Mouse (Mus musculus) natural killer cell, adult 2 months (primary cell): Measurements from ENCODE around the gene Tekt1.

Experiments
- DNase-seq, 2 experiments: peaks; one replicate each; pipeline ENCODE4 v3.0.0; 2022; ENCODE audit warnings: low spot score in 2 of 2

Gene Tekt1

DNA sequence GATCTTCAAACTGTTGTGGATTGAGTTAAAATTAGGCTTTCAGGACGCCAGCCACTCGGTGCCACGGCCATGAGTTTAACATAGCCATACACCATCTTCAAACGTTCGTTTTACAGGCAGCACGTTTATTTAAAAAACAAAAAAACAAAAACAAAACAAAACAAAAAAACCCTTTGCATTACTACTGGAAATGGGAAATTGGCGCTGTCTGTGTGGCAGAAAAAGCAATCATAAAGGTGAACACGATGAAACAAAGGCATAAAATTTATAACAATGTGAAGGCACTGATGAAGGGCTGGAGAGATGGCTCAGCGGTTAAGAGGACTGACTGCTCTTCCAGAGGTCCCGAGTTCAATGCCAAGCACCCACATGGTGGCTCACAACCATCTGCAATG lies at the start of gene Tekt1:
Gene Tekt1 (minus strand): TSS at position 96 of the 395 bp plus-strand sequence.
- no peak for DNase-seq

DNA sequence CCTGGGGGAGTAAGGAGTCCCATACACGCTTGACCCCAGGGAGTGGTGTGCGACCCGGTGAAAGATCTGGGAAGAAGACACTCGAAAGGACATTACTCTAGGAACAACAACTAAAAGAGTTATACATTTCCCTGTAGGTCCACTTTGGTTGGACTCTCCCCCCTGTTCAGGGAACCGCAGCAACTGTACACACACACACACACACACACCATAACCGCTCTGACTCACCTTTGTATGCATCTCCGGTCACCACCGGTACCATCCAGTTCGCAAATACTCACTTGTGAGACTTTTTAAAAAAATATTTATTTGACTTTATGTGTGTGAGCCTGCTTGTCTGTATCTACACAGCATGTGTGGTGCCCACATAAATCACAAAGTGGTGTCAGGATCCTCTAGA lies 49.7 kb upstream of the Tekt1 start:
- DNase-seq = no peak

DNA sequence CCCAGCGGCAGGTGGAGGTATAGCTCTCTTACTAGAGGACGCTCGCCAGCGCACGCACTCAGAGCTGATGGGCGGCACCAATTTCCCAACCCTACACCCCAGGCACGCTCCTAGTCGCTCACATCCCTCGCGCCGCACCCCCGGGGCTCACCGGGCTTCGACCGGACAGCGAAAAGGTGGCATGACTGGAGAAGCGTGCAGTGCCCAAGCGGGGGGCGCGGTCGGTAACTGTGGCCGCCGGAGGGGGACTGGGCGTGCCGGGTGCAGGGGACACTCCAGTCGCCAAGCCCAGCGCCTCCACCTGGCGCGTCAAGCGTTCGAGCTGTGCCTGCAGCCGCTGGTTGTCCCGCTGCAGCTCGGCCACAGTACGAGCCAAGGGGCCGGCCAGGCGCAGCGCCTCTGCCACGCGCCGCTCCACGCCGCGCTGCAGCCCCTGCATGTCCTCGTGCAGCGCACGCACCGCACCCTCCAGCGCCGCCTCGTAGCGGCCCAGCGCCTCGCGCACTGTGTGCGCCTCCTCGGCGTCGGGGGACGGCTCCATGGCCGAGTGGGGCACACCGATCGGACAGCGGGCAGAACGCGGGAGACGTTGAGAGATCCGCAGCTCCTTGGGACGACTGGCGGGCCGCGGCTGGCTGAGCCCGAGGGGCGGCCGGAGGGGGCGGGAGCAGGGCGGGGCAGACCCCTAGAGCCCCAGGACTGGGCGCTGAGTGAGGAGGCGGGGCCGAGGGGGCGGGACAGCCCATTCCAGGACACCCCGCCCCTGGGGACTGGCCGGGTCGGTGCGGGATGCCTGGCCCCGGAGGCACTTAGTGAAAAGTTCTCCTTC lies 49.1 kb upstream of the Tekt1 start, which contains the start of gene Smtnl2:
Gene Smtnl2 (minus strand): TSS at position 621 of the 829 bp plus-strand sequence.
- peak in 1 of 2 experiments; percentile 22 for DNase-seq

DNA sequence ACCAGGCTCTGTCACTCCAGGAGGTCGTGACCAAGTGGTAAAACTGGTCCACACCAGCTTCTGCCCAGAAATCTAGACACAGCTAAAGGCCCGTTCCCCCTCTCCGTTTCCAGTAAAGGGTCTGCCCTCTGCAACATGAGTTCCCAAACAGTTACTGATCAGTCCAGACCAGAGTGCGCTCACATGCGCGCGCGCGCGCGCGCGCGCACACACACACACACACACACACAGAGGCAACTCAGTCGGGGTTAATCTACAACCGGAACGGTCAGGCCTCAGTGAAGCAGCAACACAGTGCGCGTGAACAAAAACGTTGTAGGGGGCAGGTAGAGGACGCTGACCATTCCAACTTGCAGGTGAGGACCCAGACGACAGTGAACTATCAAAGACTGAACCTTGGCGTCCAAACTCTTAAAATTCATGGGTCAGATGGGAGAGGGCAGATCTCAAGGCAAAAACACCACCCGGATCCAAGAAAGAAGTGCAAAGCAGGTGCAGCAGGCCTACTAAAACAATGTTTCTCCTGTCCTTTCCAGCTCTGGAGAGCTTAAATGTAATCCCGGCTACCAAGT lies 48.4 kb upstream of the Tekt1 start:
- no peak for DNase-seq

DNA sequence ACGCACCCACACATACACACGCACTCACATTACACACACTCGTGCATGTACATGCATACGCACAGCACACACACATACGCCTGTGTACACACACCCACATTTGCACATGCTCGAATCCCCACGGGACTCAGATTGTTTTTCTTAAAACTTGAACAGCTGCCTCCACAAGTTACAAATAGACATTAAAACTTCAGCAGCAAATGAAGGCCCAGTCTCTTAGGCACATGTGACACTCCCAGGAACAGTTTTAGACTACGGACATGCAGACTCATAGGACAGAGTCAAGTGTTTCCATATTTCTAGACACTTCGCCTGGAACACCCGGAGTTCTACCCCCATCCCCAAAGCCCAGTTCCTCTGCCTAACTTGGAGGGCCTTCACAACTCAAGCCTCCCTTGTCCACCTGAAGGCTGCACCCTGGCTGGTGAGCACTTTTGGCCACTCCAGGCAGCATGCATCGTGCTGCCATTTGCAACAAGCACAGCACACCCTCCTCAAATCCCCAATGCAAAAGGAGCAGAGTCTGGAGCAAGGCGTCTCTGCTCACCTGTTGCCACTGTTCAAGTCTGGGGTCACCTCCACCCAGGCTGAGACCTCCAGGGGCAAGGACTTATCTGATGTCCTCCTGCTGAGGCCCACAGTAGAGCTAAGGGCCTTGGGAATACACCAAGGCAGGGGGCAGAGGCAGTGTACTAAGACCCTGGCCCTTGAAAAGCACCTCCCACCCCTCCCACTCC lies 47.6 kb upstream of the Tekt1 start:
- no peak for DNase-seq

DNA sequence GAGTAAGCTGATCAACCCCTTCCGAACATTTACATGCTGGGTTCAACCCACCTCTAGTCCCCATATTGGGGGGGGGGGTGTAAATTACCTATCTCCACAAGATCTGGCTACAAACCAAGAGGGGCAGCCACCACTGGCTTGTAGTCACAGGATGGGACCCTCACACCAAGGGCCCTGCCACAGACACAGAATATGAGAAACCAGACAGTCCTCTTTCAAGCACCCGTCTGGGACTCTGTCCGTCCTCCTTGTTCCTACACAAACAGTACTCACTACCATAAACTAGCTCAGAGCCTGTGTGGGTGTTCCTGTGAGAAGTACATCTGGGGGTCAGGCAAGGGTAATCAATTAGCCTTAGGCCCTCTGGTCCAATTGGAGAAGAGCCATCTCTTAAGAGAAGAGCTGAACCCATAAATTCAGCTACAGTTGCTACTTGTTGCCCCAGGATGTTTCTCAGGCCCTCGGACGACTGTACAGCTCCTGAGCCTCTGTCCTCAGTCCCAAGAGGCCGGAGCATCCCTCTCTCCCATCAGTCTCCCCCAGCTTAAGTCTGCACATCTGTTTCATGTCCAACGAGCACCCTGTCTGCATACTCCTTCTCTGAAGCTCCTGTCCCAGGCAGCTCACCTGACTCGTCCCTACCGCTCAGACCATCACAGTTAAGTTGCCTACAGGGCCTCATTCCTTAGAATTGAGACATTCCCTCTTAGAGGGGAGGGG lies 46.4 kb upstream of the Tekt1 start:
- DNase-seq = no peak

DNA sequence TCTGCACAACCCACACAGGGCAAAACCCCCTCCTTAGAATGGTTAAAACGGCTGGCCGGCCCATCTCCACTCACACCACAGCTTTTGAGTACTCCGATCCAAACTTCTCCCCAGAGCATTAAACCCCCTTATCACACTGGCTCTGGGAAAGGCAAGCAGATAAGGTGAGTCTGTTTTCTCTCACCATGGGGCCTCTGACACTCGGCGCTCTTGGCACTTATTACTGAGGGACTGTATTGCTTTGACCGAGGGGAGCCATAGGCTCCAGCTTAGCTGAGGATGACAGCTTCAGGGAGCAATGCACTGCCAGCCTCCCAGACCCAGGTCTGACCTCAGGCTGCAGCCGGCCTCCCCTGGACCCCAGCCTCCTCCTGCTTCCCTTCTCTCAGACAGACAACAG lies 45.3 kb upstream of the Tekt1 start:
- DNase-seq = no peak

DNA sequence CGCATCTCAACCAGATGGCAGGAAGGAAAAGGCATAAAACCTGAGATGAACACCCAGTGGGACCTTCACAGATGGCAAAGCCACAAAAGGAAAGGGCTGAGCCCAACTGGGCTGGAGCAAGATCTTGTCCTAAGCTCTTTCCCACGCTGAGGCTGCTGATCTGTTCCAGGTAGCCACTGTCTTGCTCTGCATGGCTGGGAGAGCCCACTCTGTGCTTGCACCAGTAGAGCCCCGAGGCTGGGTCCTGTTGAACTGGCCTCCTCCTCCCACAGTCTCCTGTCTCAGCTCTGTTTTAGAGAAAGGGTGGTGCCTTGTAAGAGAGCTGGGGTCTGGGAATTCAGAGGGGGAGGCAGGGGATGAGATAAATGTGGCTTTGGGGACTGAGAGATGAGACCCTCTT lies 44.8 kb upstream of the Tekt1 start:
- DNase-seq = no peak

DNA sequence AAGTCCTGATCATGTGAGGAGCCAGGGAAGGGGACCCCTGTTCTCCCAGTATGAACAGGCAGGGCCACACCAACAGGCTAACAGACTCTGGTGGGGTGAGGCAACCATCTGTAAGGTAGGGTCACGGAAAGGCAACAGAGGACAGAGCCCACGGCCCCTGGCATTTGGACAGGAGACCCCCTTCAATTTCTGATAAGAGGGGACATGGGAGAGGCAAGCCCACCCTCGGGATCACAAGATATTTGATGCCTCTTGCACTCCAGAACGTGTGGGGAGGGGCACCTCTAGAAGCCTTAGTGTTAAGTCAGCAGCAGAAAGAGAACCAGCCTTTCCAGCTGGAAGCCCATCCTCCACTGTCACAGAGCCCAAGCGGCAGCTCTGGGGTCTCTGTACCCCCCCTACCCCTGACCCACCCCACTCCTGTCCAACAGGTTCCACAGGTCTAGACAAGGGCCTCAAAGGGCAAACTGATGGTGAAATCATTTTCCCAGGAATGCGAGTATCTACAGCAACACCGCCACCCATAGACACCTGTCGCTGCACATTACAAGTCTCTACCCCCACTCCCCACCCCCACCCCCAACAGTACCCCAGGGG lies 43.9 kb upstream of the Tekt1 start:
- DNase-seq = no peak

DNA sequence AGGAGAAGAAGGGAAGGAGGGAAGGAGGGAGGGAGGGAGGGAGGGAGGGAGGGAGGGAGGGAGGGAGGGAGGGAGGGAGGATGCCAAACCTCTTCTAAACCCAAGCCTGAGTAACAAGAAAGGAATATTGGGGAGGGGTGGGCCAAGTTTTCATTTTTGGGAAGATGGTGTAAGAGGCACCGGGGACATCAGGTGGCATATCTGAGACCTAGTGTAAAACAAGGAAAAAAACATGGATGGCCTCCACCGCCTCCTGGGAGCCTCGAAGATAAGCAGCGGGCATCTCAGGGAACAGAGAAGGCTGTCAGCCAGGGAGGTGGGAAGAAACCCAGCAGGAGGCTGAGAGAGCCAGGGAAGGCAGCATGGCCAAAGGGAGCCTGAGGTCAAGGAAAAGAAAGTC lies 43.3 kb upstream of the Tekt1 start:
- DNase-seq = no peak

DNA sequence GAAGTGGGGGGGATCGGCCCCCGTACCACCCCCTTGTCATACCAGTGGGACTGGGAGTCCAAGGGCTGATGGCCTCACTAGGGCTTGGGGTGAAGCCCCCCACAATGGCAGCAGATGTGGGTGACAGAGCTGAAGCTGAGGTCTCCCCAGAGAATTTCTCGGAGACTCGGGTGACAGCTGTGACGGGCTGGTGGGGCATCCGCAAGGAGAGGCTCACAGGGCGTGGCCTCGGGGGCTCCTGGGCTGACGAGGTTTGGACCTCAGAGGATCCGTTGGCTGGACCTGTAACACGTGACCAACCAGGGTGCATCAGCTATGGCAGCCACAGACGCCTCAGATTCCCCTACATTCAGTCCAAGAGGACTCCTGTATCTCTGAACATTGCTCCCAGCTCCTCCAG lies 40.7 kb upstream of the Tekt1 start:
- no peak for DNase-seq

DNA sequence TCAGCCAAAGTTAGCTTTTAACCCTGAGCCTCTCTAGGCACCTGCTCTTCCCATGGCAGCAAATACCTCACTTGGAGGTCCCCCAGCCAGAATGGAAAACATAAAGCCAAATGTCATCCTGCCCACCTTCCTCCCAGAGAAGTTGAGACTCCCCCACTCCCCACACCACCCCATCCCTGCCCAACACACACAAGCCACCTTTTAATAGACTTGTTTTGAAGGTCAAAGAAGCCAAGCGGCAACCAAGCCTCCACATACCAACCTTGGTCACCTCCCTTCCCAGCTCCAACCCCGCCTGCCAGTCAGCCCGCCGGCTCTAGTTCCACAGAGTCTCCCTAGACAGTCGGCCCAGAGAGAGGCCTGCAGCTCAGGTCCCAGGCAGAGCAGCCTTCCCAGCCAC lies 39.8 kb upstream of the Tekt1 start:
- DNase-seq = no peak

DNA sequence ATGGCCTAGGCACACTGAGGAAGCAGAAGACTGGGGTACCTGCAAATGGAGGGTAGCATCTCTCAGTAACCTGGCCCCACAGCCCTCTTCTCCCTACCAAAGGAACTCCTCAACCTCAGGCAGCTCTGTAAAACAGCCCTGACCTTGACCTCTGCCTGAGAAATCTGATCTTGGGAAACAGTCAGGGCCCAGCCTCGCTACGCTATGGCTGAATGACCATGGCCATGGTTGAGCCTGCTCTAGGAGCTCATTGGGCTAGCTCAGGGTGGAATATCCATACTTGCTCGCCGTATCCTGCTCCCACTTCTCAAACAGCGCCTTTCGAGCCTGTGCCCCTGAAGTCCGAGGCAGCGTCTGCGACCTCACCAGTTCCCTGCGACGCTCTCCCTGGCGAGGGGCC lies 38.8 kb upstream of the Tekt1 start:
- DNase-seq = no peak

DNA sequence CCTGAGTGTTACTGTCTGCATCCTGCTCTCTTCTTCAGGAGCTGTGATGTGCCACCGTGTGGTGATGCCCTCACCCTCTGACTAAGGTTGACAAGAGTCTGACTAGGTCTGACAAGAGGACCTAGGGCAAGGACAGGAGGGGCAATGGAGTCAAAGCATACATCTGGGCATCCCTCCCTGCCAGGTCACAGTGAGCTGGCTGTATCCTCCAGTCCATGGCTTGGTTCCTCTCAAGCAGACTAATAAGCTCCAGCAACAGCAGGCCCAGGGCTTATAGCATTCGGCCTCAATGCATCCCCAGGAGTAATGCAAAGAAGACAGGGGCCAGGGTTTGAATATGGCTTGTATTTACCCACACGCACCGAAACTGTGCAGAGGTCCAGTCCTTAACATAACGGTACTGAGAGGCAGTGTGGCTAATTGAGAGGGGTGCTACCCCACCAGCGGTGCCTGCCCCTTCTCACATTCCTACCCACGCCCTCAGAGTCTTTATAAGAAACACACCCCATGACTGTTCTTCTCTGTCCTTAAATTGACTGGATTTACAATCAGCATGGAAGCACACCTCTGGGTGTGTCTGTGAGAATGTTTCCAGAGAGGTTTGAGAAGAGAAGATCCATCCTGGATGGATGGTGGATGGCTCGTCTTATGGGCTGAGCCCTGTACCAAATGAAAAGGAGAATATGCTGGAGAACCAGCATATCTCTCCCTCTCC lies 35.7 kb upstream of the Tekt1 start:
- no peak for DNase-seq

DNA sequence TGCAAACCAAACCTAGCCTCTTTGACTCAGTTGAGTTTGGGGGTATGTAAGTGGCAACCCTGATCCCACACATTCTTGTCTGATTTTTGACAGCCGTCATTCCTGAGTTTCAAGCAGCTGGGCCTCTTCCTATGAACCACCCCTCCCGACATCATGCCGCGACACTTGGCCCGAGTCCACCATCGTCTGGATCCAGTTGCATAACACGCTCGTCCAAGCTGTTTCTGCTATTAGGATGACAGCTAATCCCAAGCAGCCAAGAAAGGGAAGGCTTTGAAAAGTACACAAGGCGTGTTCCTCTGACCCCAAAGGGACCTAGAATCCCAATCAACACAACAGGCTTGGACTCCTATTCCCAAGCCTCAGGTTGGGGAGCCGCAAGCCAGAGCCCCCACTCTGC lies 34.8 kb upstream of the Tekt1 start:
- DNase-seq = no peak

DNA sequence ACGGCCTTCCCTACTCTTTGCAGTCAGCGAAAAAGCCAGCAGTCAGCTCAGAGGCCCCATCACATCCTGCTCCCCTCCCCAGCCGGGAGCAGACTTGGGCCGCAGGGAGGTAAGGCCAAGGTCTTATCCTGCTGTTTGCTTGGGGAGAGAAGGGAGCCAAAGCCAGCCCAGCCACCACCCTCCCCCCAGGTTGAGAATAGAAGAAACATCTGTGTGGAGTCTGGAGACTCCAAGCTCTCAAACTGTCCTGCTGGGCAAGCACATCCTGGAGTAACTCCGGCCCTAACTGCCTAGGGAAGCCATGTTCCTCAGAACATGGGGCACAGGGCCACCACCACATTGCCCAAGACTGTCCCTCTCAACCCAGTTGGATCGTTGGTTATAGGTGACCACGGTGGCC lies 34.4 kb upstream of the Tekt1 start:
- DNase-seq = no peak

DNA sequence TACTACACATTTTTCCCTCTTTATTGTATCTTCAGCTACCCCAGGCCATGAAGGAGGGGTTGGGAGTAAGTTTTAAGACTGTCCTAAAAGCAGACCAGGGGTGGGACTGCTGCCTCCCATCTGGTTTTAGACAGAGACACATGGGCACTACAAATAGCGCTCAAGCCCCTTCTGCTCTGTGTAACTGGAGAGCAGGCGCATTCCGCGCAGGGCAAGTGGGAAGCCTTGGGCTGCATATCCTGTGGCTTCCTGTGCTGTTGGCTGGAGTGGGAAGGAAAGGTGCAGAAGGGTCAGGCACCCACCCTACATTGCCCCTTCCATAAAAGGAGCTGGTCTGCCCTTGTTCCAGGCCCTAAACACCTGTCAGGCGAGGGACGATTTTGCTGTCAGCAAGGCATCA lies 33.4 kb upstream of the Tekt1 start:
- no peak for DNase-seq

DNA sequence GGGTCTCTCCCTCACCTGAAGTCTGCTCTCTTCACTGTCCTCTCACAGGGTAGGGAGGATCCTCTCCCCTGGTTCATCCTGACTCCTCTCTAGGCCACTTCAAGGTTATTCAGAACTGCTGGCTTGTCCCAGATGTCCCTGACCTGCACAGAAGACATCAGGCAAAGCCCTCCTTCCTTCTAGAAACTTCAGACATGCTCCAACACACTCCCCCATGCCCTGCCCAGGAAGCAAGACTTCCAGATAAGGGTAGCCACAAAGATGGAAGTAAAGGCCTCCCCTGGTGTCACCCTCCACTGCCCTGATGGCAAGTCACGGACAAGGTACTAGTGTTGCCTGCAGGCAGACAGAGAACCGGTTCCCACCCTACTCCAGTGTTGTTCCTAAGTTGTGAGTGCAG lies 32.5 kb upstream of the Tekt1 start:
- DNase-seq = no peak

DNA sequence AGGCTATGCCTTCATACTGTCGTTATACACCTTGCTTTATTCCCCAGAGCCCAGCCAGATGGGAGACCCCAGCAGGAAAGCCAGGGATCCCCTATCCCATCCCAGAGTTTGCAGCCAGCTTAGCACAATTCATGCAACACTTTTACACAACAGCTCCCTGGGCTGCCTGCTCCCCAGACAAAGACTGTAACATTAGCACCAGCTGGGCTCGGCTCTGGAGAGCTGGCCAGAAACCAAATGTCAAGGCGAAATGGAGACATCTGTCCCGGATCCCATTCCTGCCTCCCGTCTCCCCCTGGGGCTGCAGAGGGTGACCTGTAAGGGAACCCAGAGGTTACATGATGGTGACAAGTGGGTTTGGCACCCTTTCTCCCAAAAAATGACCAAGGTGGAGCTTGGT lies 31.4 kb upstream of the Tekt1 start:
- no peak for DNase-seq

DNA sequence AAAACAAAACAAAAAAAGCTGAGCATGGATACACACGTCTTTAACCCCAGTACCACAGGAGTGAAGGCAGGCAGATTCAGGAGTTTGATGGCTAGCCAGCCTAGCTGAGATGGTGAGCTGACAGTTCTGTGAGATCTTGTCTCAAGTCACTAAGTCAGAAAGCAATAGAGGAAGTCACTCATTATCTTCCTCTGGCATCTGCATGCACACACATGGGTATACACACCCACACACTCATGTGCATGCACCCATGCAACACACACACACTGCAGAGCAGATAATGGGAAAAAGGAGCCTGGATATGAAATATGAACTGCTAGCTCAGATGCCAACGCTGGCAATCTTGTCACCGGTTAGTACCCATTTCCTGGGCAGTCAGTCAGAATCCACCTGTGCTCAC lies 31.0 kb upstream of the Tekt1 start:
- no peak for DNase-seq

DNA sequence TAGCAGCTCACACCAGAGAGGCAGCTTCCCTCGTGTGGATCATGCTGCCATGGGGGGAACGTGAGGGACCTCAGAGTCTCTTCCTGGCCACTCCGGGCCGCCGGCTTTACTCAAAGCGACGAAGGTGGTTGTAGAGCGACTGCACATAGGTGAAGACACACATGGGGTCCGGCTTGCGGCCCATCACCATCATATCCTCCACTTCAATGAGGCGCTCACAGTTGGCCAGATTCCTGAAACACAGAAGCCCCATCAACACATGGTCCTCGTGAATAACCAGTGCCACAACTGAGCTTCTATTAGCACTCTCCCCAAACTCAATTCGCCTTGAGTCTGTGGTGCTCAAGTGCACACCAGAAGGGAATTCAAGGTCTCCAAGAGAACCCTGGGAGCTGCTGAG lies 28.9 kb upstream of the Tekt1 start:
- no peak for DNase-seq
